Mouse (Mus musculus) midbrain, embryonic 11.5 days (tissue): ENCODE data around the gene Mms22l. TPM values are rescaled to one million over a fixed set of nuclear protein-coding genes. Genes with fewer than 3 reads are reported as not detected.
"Not testable (repeated sequence)": the region's sequence is repeated elsewhere in the genome, so short reads cannot be mapped to it uniquely, and the experiment has no call there.

Experiments
- ATAC-seq: fragments of 200-750 bp; cut with Nextera tagmentation; 2 replicates; pipeline ENCODE4 v1.8.0; 2017; ENCODE audit warnings: moderate TSS enrichment, moderate library complexity; ENCODE audit not compliant: low FRiP score
- DNase-seq: peaks from one replicate; pipeline ENCODE4 v3.0.0; 2015; ENCODE audit warnings: low spot score; ENCODE audit errors: missing footprints
- H3K27ac ChIP-seq: fragments of 300-500 bp; sonication (generic); 2 replicates; pipeline ENCODE4 v1.5.1; 2014; ENCODE audit warnings: low read depth, low read length
- H3K27me3 ChIP-seq: fragments of 300-500 bp; sonication (generic); 2 replicates; pipeline ENCODE4 v1.6.1; 2014; ENCODE audit warnings: mild to moderate bottlenecking, low read length, moderate library complexity, mixed read lengths; ENCODE audit not compliant: control insufficient read depth, insufficient read depth
- H3K36me3 ChIP-seq: fragments of 300-500 bp; sonication (generic); 2 replicates; pipeline ENCODE4 v1.6.1; 2014; ENCODE audit warnings: mild to moderate bottlenecking, low read length, moderate library complexity, mixed read lengths; ENCODE audit not compliant: control insufficient read depth, insufficient read depth
- H3K4me1 ChIP-seq: fragments of 300-500 bp; sonication (generic); 2 replicates; pipeline ENCODE4 v1.6.1; 2014; ENCODE audit warnings: low read length; ENCODE audit not compliant: control insufficient read depth, insufficient read depth
- H3K4me2 ChIP-seq: fragments of 300-500 bp; sonication (generic); 2 replicates; pipeline ENCODE4 v1.6.1; 2014; ENCODE audit warnings: mild to moderate bottlenecking, moderate library complexity
- H3K4me3 ChIP-seq: fragments of 300-500 bp; sonication (generic); 2 replicates; pipeline ENCODE4 v1.5.1; 2014; ENCODE audit warnings: low read depth, low read length
- H3K9ac ChIP-seq: fragments of 300-500 bp; sonication (generic); 2 replicates; pipeline ENCODE4 v1.6.1; 2014; ENCODE audit warnings: low read length
- H3K9me3 ChIP-seq: fragments of 300-500 bp; sonication (generic); 2 replicates; pipeline ENCODE4 v1.6.1; 2016; ENCODE audit warnings: low read length; ENCODE audit not compliant: control insufficient read depth
- WGBS: fragments of 180-500 bp; shearing (Covaris S2); extraction: QIAGEN DNeasy Blood & Tissue Kit; methylation state at CpG from one replicate; pipeline ENCODE4 v1.1.7; 2014; 5-methylcytosine and 5-hydroxymethylcytosine counted together
- polyA plus RNA-seq: library from polyadenylated mRNA; unstranded; fragments of >200 nt; fragmentation: Nextera tagmentation; extraction: Ambion mirVana; gene quantifications from 2 replicates; pipeline ENCODE4 v1.2.1, GENCODE M21; 2014

Gene Mms22l
- polyA plus RNA-seq, 1 experiment from 2014 or later, result 39.8 TPM

- H3K36me3 ChIP-seq, result no peaks in the 10 kb centered on the region
- H3K4me3 ChIP-seq, result no peak overlapping the region
- ATAC-seq (no peak), DNase-seq (no peak)
- 0 out of 2 replicates have a peak, but pooled peaks cover 2% of the 10 kb centered on the region for H3K4me1 ChIP-seq
- H3K9ac ChIP-seq, result no peak overlapping the region
- no peak overlapping the region for H3K4me2 ChIP-seq
- WGBS, result 70% methylated on average over 1 of the region's 1 CpGs
- H3K27ac ChIP-seq, result no peak overlapping the region
- H3K9me3 ChIP-seq, result no peaks in the 10 kb centered on the region
- H3K27me3 ChIP-seq, result no peaks in the 10 kb centered on the region
Observed at GRCm38 (mm10) chr4:24627871-24628270, 131.6 kb downstream of the Mms22l start.

- Histone ChIP-seq H3K27ac (0 out of 2 replicates have a peak overlapping the region, but pooled peaks have one; percentile 1), H3K4me3 (no peak overlapping the region), H3K27me3 (no peaks in the 10 kb centered on the region), H3K4me2 (no peak overlapping the region), H3K36me3 (no peaks in the 10 kb centered on the region), H3K4me1 (0 out of 2 replicates have a peak, but pooled peaks cover 2% of the 10 kb centered on the region), H3K9ac (no peak overlapping the region), H3K9me3 (no peaks in the 10 kb centered on the region)
- DNase-seq (no peak), ATAC-seq (no peak)
- WGBS, result 91% methylated on average over 2 of the region's 2 CpGs
Observed at GRCm38 (mm10) chr4:24630430-24630829, 134.2 kb downstream of the Mms22l start.

DNA sequence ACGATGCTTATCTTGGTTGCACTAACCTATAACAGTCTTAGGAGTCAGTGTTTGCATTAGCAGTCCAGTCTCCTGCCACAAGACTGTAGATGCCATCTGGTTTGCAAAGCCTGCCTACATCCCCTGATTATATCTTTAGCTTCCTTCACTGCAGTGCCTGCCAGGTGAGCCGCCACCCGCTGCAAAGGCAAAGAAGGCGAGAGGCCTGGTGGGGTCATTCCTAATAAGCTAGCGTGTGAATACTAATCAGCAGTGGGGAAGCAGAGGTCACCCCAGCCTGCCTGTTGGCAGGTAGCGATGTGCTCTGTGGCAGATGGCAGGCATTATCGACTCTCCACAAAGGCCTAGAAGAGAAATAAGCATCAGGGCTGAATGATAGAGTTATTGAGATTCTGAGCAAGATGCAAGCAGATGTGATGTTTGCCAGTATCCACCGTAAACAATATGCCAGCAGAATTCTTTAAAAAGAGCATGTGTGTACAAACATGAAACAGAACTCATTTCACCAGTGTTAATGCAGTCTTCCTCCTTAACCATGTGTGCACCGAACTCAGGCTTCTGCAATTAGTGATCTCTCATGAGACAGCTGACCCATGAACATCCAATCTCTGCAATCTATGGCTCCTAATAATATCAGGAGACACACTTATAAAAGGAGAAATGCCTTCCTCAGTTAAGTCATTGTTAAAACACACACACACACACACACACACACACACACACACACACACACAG is 135.1 kb downstream of the Mms22l start:
- H3K4me2 ChIP-seq, result no peak overlapping the region
- H3K9me3 ChIP-seq, result no peaks in the 10 kb centered on the region
- no peak overlapping the region for H3K4me3 ChIP-seq
- DNase-seq (no peak), ATAC-seq (peak; percentile 85)
- 73% methylated on average over 9 of the region's 9 CpGs for WGBS
- H3K36me3 ChIP-seq, result no peaks in the 10 kb centered on the region
- H3K27me3 ChIP-seq, result no peaks in the 10 kb centered on the region
- 0 out of 2 replicates have a peak, but pooled peaks cover 2% of the 10 kb centered on the region for H3K4me1 ChIP-seq
- H3K9ac ChIP-seq, result no peak overlapping the region
- 0 out of 2 replicates have a peak overlapping the region, but pooled peaks have one; percentile 2 for H3K27ac ChIP-seq

- ATAC-seq, result no peak
Observed at GRCm38 (mm10) chr4:24642306-24642705, 146.1 kb downstream of the Mms22l start.

DNA sequence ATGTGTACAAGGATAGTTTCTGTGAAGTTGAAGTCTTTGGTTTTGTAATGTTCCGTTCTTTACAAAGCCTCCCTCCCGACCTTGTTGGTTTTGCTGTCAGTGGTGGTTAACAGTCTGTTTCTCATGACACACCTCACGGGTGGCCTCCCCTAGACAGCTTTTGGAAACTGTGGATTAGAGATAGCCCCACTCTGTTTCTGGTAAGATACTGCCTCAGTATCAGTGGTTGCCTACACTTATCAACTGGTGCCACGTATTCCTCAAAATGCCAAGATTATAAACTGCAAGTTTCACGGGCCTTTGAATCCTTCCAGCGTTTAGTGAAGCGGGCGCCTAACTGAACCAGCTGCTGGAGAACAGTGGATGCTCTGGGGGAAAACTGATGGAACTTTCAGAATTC is 148.5 kb downstream of the Mms22l start:
- not testable (repeated sequence) for H3K4me3 ChIP-seq, DNase-seq, H3K4me2 ChIP-seq, H3K27ac ChIP-seq, ATAC-seq, H3K27me3 ChIP-seq, H3K36me3 ChIP-seq, H3K9me3 ChIP-seq, H3K9ac ChIP-seq, H3K4me1 ChIP-seq
- WGBS, result 96% methylated on average over 6 of the region's 8 CpGs

More at GRCm38 (mm10) chr4:24642306-24642705, 146.1 kb downstream of the Mms22l start:
- Histone ChIP-seq H3K9me3 (no peaks in the 10 kb centered on the region), H3K4me3 (no peak overlapping the region), H3K27me3 (no peaks in the 10 kb centered on the region), H3K4me2 (no peak overlapping the region), H3K27ac (no peak overlapping the region), H3K9ac (no peak overlapping the region), H3K4me1 (no peaks in the 10 kb centered on the region), H3K36me3 (no peaks in the 10 kb centered on the region)
- WGBS, result 86% methylated on average over 2 of the region's 2 CpGs
- no peak for DNase-seq
